Mouse (Mus musculus): Measurements from ENCODE around the gene Lnx1.

- TF ChIP-seq CTCF (IDR thresholded peaks at IDR 0.05; ENCODE audit: borderline replicate concordance, insufficient read depth, low read depth, low read length) (no peak), POLR2A (IDR thresholded peaks at IDR 0.05; ENCODE audit: borderline replicate concordance, insufficient read depth, low read length) (no peak)
Observed at GRCm38 (mm10) chr5:74633453-74633852, 69.3 kb downstream of the Lnx1 start.

Data from cerebellum, adult 2 months (tissue).